Mouse (Mus musculus) liver, postnatal 0 days (tissue): ENCODE measurements at regions not wholly inside any gene's neighbourhood (a gene's known extent, or its start where the extent isn't known, plus 50 kb on each side); places are given as distances from the start of the nearest gene placed in this dataset.

ENCODE experiments used
- CTCF ChIP-seq: sonication (generic); IDR thresholded peaks from 2 replicates; pipeline ENCODE4 v1.5.1; 2016; ENCODE audit warnings: antibody characterized with exemption, low read depth
- EP300 ChIP-seq: IDR thresholded peaks from 2 replicates; pipeline ENCODE4 v1.6.1; 2016; ENCODE audit warnings: antibody characterized with exemption, low read depth, mild to moderate bottlenecking

DNA sequence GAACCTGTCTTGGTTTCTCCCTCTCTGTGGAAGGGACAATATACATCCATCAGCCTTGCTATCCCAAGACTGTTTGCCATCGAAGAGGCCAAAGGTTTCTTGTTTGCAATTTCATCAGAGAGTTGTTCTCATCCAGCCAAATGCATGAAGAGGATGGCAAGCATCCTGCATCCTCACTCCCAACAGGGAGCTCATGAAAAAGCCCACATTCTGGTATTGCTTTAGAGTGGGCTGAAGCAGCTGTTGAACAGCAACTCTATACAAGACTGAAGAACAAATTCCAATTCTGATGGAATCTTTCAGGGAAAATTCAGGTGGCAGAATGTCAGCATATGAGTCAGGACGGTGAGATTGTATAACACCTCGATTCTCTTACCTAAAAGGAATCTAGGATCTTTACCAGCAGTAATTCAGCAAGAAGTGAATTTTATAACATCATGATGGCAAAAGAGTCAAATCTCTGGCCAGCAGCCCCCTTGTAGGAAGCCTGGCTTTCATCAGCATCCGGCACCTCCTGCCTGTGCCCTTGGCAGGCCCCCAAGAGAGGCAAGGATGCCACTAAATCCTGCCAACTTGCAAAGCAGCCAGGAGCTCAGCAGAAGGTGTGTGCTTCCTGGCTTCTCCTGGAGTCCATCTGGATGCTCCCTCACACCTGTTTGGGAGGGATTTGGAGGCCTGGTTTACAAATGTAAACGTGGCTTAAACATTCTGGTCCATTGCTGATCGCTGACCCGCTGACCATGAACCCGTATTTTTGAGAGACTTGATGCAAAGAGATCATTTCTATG, 312.8 kb downstream of the Dio2 start:
- no peak for TF ChIP-seq CTCF
- TF ChIP-seq EP300, result no peak
